Mouse (Mus musculus): ENCODE measurements around the gene Echs1. TPM values are rescaled to one million over a fixed set of nuclear protein-coding genes. Genes with fewer than 3 reads are reported as not detected.

The Echs1 gene
- 108 and 113 TPM in 2 replicates for polyA plus RNA-seq (2015; fragmentation: Nextera tagmentation; extraction: Ambion mirVana)

GRCm38 (mm10) chr7:140116329-140117054, at the start of gene Echs1:
Gene Echs1, minus strand, starts transcription at chr7:140116476.

GRCm38 (mm10) chr7:140164664-140165063, 48.4 kb upstream of the Echs1 start, which contains the start of gene Olfr522:
Gene Olfr522, minus strand, starts transcription at chr7:140164764.

GRCm38 (mm10) chr7:140154218-140154927, 38.1 kb upstream of the Echs1 start, which contains the start of gene Sprn:
Gene Sprn, minus strand, starts transcription at chr7:140154877.

GRCm38 (mm10) chr7:140137135-140138020, 21.1 kb upstream of the Echs1 start, which contains the start of gene Mtg1:
Gene Mtg1, plus strand, starts transcription at chr7:140137564.

GRCm38 (mm10) chr7:140115583-140116328, 520 bp downstream of the Echs1 start, which contains the start of gene Paox:
Gene Paox, plus strand, starts transcription at chr7:140115799.

GRCm38 (mm10) chr7:140101993-140102860, 14.0 kb downstream of the Echs1 start, which contains the start of gene Fuom:
Gene Fuom, minus strand, starts transcription at chr7:140102441.

GRCm38 (mm10) chr7:140092924-140093528, 23.2 kb downstream of the Echs1 start, which contains the start of gene Prap1:
Gene Prap1, plus strand, starts transcription at chr7:140093395.

GRCm38 (mm10) chr7:140082242-140082678, 34.0 kb downstream of the Echs1 start, which contains the start of gene Caly:
Gene Caly, minus strand, starts transcription at chr7:140082548.

Other genes starting within 250 kb of the Echs1 start
- gene Kndc1, start 221.8 kb downstream of the Echs1 start, polyA plus RNA-seq (2015; fragmentation: Nextera tagmentation; extraction: Ambion mirVana): 0.06 and 0.12 TPM in 2 replicates
- gene Utf1, start 172.7 kb downstream of the Echs1 start, polyA plus RNA-seq (2015; fragmentation: Nextera tagmentation; extraction: Ambion mirVana): not detected in 2 replicates
- gene 6430531B16Rik, start 137.7 kb downstream of the Echs1 start, polyA plus RNA-seq (2015; fragmentation: Nextera tagmentation; extraction: Ambion mirVana): 0.39 and 0.99 TPM in 2 replicates
- gene Adam8, start 123.9 kb downstream of the Echs1 start, polyA plus RNA-seq (2015; fragmentation: Nextera tagmentation; extraction: Ambion mirVana): 5.3 and 22.1 TPM in 2 replicates
- gene Zfp511, start 80.1 kb downstream of the Echs1 start, polyA plus RNA-seq (2015; fragmentation: Nextera tagmentation; extraction: Ambion mirVana): 23.7 and 25.7 TPM in 2 replicates
- 24.9 and 27.2 TPM in 2 replicates for gene Tubgcp2, start 79.8 kb downstream of the Echs1 start, polyA plus RNA-seq (2015; fragmentation: Nextera tagmentation; extraction: Ambion mirVana)
- gene Msx3, start 67.4 kb downstream of the Echs1 start, polyA plus RNA-seq (2015; fragmentation: Nextera tagmentation; extraction: Ambion mirVana): not detected in 2 replicates
- 0.39 TPM in 1 of 2 replicates, not detected in the other for gene Caly, start 33.9 kb downstream of the Echs1 start, polyA plus RNA-seq (2015; fragmentation: Nextera tagmentation; extraction: Ambion mirVana)
- 4.4 and 5.8 TPM in 2 replicates for gene Prap1, start 23.1 kb downstream of the Echs1 start, polyA plus RNA-seq (2015; fragmentation: Nextera tagmentation; extraction: Ambion mirVana)
- 53.1 and 55.7 TPM in 2 replicates for gene Fuom, start 14.0 kb downstream of the Echs1 start, polyA plus RNA-seq (2015; fragmentation: Nextera tagmentation; extraction: Ambion mirVana)
- 21.5 and 21.8 TPM in 2 replicates for gene Paox, start 677 bp downstream of the Echs1 start, polyA plus RNA-seq (2015; fragmentation: Nextera tagmentation; extraction: Ambion mirVana)
- gene Mtg1, start 21.1 kb upstream of the Echs1 start, polyA plus RNA-seq (2015; fragmentation: Nextera tagmentation; extraction: Ambion mirVana): 25.5 and 27.2 TPM in 2 replicates
- 1.3 and 1.9 TPM in 2 replicates for gene Sprn, start 38.4 kb upstream of the Echs1 start, polyA plus RNA-seq (2015; fragmentation: Nextera tagmentation; extraction: Ambion mirVana)
- gene Olfr522, start 48.3 kb upstream of the Echs1 start, polyA plus RNA-seq (2015; fragmentation: Nextera tagmentation; extraction: Ambion mirVana): not detected in 2 replicates
- not detected in 2 replicates for gene Olfr523, start 56.7 kb upstream of the Echs1 start, polyA plus RNA-seq (2015; fragmentation: Nextera tagmentation; extraction: Ambion mirVana)
- gene Olfr524, start 89.5 kb upstream of the Echs1 start, polyA plus RNA-seq (2015; fragmentation: Nextera tagmentation; extraction: Ambion mirVana): not detected in 2 replicates
- not detected in 2 replicates for gene Cd163l1, start 101.8 kb upstream of the Echs1 start, polyA plus RNA-seq (2015; fragmentation: Nextera tagmentation; extraction: Ambion mirVana)
- gene 5830411N06Rik, start 130.8 kb upstream of the Echs1 start, polyA plus RNA-seq (2015; fragmentation: Nextera tagmentation; extraction: Ambion mirVana): not detected in 2 replicates
- gene Olfr525, start 204.4 kb upstream of the Echs1 start, polyA plus RNA-seq (2015; fragmentation: Nextera tagmentation; extraction: Ambion mirVana): not detected in 2 replicates
- not detected in 2 replicates for gene Olfr527, start 217.5 kb upstream of the Echs1 start, polyA plus RNA-seq (2015; fragmentation: Nextera tagmentation; extraction: Ambion mirVana)
- gene Olfr60, start 245.2 kb upstream of the Echs1 start, polyA plus RNA-seq (2015; fragmentation: Nextera tagmentation; extraction: Ambion mirVana): not detected in 2 replicates

All from urinary bladder, postnatal 0 days (tissue).